Mouse (Mus musculus) gastrocnemius, adult 2 months (tissue): ENCODE measurements around the gene Pdzk1ip1. TPM values are rescaled to one million over a fixed set of nuclear protein-coding genes. Genes with fewer than 3 reads are reported as not detected.

ENCODE experiments used
- DNase-seq: peaks from one replicate; pipeline ENCODE4 v3.0.0; 2022
- H3K27ac ChIP-seq: fragments of 200-600 bp; 2 replicates; pipeline ENCODE4 v1.8.1; 2022; ENCODE audit warnings: mild to moderate bottlenecking
- H3K4me3 ChIP-seq: fragments of 200-600 bp; 2 replicates; pipeline ENCODE4 v1.8.1; 2022; ENCODE audit warnings: mild to moderate bottlenecking, moderate library complexity
- CTCF ChIP-seq: fragments of 200-600 bp; IDR thresholded peaks from 2 replicates; pipeline ENCODE4 v1.8.1; 2022; ENCODE audit warnings: antibody characterized with exemption, mild to moderate bottlenecking, moderate library complexity
- intact Hi-C: fragments of 180-260 bp; cut with DNase I; formaldehyde crosslinking; loops from one replicate; pipeline ENCODE4 v1.15.1; 2025
- total RNA-seq, 2 experiments: library from RNA; stranded (reverse); gene quantifications; 2 replicates each; pipeline ENCODE4 v1.2.3; 2021

Gene Pdzk1ip1
- total RNA-seq, 2 experiments from 2014 or later = not detected

GRCm38 (mm10) chr4:115101682-115102081 is 13.2 kb downstream of the Pdzk1ip1 start:
- DNase-seq = peak; percentile 48
- intact Hi-C loops = no loop called here
- H3K27ac ChIP-seq = no peak overlapping the region
- no peak overlapping the region for H3K4me3 ChIP-seq
- TF ChIP-seq CTCF = peak; percentile 93

- Histone ChIP-seq H3K4me3 (no peak overlapping the region), H3K27ac (no peak overlapping the region)
- DNase-seq = no peak
- intact Hi-C loops = no loop called here
- TF ChIP-seq CTCF = no peak
These were observed 15.0 kb downstream of the Pdzk1ip1 start for GRCm38 (mm10) chr4:115103510-115103909.

GRCm38 (mm10) chr4:115111167-115111566 is 22.7 kb downstream of the Pdzk1ip1 start:
- no peak for DNase-seq
- Histone ChIP-seq H3K4me3 (no peak overlapping the region), H3K27ac (no peak overlapping the region)
- no peak for TF ChIP-seq CTCF
- intact Hi-C loops = no loop called here

GRCm38 (mm10) chr4:115113266-115113665 is 24.8 kb downstream of the Pdzk1ip1 start:
- no peak for DNase-seq

GRCm38 (mm10) chr4:115119642-115120041 is 31.1 kb downstream of the Pdzk1ip1 start:
- TF ChIP-seq CTCF = no peak
- no peak overlapping the region for H3K4me3 ChIP-seq
- intact Hi-C loops = no loop called here
- H3K27ac ChIP-seq = no peak overlapping the region
- DNase-seq = no peak

More at GRCm38 (mm10) chr4:115113266-115113665, 24.8 kb downstream of the Pdzk1ip1 start:
- intact Hi-C loops = no loop called here
- Histone ChIP-seq H3K4me3 (no peak overlapping the region), H3K27ac (no peak overlapping the region)
- no peak for TF ChIP-seq CTCF

GRCm38 (mm10) chr4:115121162-115121561 is 32.7 kb downstream of the Pdzk1ip1 start:
- Histone ChIP-seq H3K4me3 (no peak overlapping the region), H3K27ac (no peak overlapping the region)
- intact Hi-C loops = no loop called here
- DNase-seq = no peak
- TF ChIP-seq CTCF = no peak

GRCm38 (mm10) chr4:115121608-115122007 is 33.1 kb downstream of the Pdzk1ip1 start:
- intact Hi-C loops = no loop called here
- Histone ChIP-seq H3K27ac (no peak overlapping the region), H3K4me3 (no peak overlapping the region)
- no peak for DNase-seq
- no peak for TF ChIP-seq CTCF

GRCm38 (mm10) chr4:115123507-115123906 is 35.0 kb downstream of the Pdzk1ip1 start:
- H3K27ac ChIP-seq = no peak overlapping the region
- intact Hi-C loops = no loop called here
- TF ChIP-seq CTCF = no peak

GRCm38 (mm10) chr4:115124713-115125112 is 36.2 kb downstream of the Pdzk1ip1 start:
- no peak; the same call in 1 of the 2 replicates for TF ChIP-seq CTCF
- Histone ChIP-seq H3K27ac (no peak overlapping the region), H3K4me3 (no peak overlapping the region)
- DNase-seq = no peak
- intact Hi-C loops = no loop called here

More at GRCm38 (mm10) chr4:115123507-115123906, 35.0 kb downstream of the Pdzk1ip1 start:
- H3K4me3 ChIP-seq = no peak overlapping the region
- no peak for DNase-seq

GRCm38 (mm10) chr4:115133085-115133484 is 44.6 kb downstream of the Pdzk1ip1 start:
- Histone ChIP-seq H3K4me3 (no peak overlapping the region), H3K27ac (no peak overlapping the region)
- TF ChIP-seq CTCF = no peak
- DNase-seq = no peak
- intact Hi-C loops = no loop called here

GRCm38 (mm10) chr4:115133621-115134295 is 45.2 kb downstream of the Pdzk1ip1 start, which contains the start of gene Cyp4x1:
TSS of gene Cyp4x1 (minus strand) at chr4:115134281.
- no peak within 1 kb of the TSS for H3K27ac ChIP-seq
- no peak for TF ChIP-seq CTCF
- intact Hi-C loops = no loop called here
- H3K4me3 ChIP-seq = no peak within 1 kb of the TSS
- DNase-seq = no peak

- no peak for TF ChIP-seq CTCF
- DNase-seq = no peak
- no peak overlapping the region for H3K27ac ChIP-seq
- intact Hi-C loops = no loop called here
- no peak overlapping the region for H3K4me3 ChIP-seq
These were observed 45.8 kb downstream of the Pdzk1ip1 start for GRCm38 (mm10) chr4:115134296-115134630.

Other genes starting within 250 kb of the Pdzk1ip1 start
- gene Foxd2, start 179.8 kb upstream of the Pdzk1ip1 start, total RNA-seq = under 1 TPM; 0.14 to 0.38 TPM
- not detected for gene Foxe3, start 162.7 kb upstream of the Pdzk1ip1 start, total RNA-seq
- gene Cmpk1, start 101.5 kb upstream of the Pdzk1ip1 start, total RNA-seq = 10 to 100 TPM; 18.3 to 24.0 TPM
- gene Stil, start 88.5 kb upstream of the Pdzk1ip1 start, total RNA-seq = under 1 TPM; 0.06 to 0.13 TPM
- gene Tal1, start 32.3 kb upstream of the Pdzk1ip1 start, total RNA-seq = 1 to 10 TPM in 1 of 2 experiments, under 1 TPM in 1; 0.94 to 1.7 TPM
- not detected for gene Cyp4x1, start 45.6 kb downstream of the Pdzk1ip1 start, total RNA-seq
- not detected for gene Cyp4a29, start 153.4 kb downstream of the Pdzk1ip1 start, total RNA-seq
- not detected for gene Cyp4a12a, start 210.3 kb downstream of the Pdzk1ip1 start, total RNA-seq